Mouse (Mus musculus) cerebellum, adult 11-12 months (tissue): ENCODE measurements around the gene Gpr146.
"Not testable (repeated sequence)": the region's sequence is repeated elsewhere in the genome, so short reads cannot be mapped to it uniquely, and the experiment has no call there.

Experiments
- DNase-seq: peaks from one replicate; pipeline ENCODE4 v3.0.0; 2022

The Gpr146 gene

DNA sequence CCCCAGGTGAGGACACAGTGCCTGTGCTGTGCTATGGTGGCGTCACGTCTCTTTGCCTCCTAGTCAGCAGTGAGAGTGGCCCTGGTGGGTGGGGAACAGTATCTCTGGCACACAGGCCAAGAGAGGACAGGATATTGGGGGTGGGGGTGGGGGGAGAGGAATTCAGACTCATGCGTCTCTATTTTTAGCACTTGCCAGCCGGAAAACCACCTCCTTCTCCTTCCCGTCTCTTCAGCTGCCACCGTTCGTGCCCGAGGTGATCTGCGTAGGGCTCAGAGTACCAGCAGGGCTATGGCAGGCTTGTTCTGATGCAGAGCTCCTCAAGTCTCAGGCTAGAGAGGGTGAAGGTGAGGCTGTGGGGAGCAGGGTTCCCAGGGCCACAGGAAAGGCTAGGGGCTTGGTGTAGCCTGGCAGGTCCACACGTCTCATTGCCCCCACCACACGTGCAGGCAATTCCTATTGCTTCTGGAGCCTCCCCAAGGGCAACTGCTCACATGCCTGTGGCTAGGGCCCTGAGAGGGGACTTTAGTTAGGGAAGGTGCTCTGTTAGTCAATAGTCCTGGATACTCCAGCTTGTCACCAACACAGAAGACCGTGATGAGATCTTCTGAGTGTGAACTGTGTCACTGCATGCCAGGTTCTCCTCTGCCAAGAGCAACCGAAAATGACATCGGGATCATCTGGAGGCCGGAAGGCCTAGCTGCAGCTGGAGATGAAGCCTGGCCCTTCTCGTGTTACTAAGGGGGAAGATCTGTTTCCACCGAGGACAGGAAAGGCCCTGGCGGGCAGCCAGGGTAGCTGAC is at the start of gene Gpr146:
TSS of gene Gpr146 (plus strand) at position 230 of the 803 bp plus-strand sequence.
- DNase-seq = no peak

GRCm38 (mm10) chr5:139330766-139331165 is 46.7 kb upstream of the Gpr146 start:
- no peak for DNase-seq

- DNase-seq = peak; percentile 74
Observed at GRCm38 (mm10) chr5:139331742-139332141, 45.8 kb upstream of the Gpr146 start.

- no peak for DNase-seq
Observed at GRCm38 (mm10) chr5:139332590-139333272, 44.8 kb upstream of the Gpr146 start.

GRCm38 (mm10) chr5:139333301-139334013 is 44.0 kb upstream of the Gpr146 start:
- DNase-seq = no peak

DNA sequence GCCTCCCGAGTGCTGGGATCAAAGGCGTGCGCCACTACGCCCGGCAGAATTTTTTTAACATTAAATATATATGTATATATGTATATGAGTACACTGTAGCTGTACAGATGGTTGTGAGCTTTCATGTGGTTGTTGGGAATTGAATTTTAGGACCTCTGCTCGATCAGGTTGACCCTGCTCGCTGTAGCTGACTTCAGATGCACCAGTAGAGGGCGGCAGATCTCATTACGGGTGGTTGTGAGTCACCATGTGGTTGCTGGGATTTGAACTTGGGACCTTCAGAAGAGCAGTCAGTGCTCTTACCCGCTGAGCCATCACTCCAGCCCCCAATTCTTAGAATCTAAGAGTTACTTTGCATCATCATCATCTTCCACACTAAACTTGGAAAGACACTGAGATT is 43.1 kb upstream of the Gpr146 start:
- not testable (repeated sequence) for DNase-seq

GRCm38 (mm10) chr5:139335634-139336033 is 41.9 kb upstream of the Gpr146 start:
- DNase-seq = no peak

DNA sequence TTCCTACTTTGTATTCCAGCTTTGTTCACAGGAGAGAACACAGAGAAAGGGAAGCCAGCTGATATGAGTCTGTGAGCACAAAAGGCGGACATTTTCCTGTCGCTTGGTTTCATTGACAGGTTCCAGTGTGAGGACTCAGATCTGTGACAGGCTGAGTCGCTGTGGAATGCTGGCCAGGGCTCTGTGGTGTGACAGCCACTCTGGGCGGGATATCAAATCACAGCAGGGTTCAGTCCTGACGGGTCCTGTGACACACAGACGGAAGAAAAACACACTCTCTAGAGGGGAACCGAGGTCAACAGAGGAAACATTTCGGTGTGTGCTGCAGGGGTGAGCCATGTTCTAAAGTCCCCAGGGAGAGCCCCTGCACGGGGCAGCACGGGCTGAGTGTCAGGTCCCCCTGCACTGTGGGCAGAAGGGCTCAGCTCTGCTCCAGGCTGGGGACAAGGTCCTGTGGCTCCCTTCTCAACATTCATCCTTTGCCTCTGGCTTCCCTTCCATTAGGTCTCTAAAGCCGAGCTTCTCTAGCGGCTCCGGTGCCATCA is 39.6 kb upstream of the Gpr146 start:
- DNase-seq = peak; percentile 89

DNA sequence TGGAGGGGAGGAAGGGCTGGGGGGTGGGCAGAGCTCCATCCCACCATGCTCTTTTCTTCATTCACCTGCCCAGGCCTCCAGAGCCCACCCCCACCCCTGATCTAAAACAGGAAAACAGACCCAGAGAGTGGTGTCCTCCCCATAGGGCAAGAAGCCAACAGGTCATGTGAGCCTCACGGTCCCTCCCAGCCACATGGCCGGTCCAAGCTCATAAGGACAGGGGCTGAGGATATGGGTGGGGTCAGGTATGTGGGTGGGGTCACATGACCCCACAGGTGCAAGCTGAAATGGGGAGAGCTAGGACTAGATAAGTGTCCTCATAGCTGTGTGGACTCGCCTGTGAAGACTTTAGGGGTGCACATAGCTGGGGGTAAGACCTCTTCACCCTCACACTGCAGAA is 39.1 kb upstream of the Gpr146 start:
- DNase-seq = peak; percentile 69

DNA sequence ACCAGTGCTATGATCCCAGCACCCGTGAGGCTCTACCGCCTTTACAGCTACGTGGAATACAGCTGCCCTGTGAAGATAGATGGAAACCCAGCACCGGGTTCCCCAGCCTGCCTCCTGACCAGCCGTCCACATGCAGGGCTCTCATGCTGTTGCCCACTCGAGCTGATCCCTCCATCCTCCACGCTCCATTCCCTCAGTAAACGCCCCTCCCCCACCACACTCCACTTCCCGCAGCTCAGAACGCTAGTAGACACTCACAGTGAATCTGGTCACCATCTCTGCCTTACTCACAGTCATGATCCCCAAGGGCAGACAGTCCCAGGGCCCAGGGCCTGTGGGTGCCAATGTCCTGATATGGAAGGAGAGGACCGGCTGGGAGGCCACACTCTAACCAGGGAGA is 38.6 kb upstream of the Gpr146 start:
- DNase-seq = peak; percentile 50

DNA sequence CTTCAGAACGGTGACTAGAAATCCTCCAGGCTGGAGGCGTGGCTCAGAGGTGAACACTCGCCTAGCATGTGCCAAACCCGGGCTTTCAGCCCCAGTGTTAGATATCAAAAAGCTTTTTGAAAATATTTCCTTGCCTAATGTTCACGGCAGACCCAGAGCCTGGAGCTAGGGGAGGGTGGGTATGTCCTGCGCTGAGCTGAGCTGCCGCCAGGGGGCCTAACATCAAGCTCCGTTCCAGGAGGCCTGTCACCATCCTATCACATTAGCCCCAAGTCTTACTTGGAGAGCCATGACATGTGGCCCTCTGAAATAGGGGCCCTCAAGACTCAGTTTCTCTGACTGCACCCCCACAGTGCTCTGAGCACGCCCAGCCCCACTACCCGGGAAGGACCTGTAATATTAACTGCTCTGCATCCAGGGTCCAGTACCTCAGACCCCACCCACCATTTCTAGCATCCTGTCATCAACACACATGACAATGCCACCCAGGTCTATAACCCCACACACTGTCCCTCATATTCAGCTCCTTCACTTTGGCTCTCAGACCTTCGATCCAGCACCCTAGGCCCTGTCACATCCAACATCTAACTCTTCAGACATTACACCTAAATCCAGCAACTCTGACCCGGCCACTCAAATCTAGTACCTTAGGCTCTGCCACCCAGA is 33.3 kb upstream of the Gpr146 start:
- peak; percentile 75 for DNase-seq

DNA sequence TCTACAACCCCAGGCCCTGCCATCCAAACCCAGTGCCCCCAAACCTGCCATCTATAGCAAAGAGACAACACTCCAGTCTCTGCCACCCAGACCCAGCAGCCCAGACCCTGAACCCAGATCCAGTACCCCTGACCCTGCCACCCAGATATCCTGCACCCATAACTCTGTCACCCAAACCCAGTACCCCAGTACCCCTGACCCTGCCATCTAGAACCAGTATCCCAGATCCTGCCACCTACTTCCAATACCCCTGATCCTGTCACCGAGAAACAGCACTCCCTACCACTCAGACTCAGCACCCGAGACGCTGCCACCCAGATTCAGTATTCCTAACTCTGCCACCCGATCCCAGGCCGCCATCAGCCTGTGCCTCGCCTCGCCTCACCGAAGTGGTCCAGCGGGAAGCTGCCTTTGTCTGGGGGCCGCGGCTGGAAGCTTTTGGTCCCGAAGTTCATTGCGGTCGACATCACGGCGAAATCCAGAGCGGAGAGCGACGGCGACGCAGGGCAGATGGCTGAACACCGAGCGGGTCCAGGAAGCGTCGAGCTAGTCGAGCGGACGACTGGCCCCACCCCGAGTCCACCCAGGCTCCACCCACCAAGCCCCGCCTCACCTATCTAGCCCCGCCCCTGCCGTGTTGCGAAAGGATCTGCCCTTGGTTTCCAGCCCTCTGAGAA is 32.7 kb upstream of the Gpr146 start:
- DNase-seq = peak; percentile 91

DNA sequence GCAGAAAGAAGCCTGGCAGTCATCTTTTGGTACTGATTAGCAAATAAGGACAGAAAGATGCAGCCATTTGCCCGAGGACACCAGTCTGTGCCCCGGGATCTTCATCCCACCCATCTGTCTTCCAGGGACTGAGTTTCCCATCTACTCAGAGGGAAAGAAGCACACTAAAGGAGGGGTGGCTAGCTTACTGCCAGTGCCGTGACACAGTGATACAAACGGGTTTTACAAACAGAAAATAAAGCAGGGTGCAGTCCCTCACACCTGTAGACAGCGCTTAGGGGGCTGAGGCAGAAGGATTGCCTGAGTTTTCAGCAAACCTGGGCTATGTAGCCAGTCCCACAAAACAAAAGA is 32.2 kb upstream of the Gpr146 start:
- no peak for DNase-seq

- DNase-seq = no peak
Observed at GRCm38 (mm10) chr5:139347225-139347624, 30.3 kb upstream of the Gpr146 start.

GRCm38 (mm10) chr5:139349713-139350112 is 27.8 kb upstream of the Gpr146 start:
- no peak for DNase-seq

DNA sequence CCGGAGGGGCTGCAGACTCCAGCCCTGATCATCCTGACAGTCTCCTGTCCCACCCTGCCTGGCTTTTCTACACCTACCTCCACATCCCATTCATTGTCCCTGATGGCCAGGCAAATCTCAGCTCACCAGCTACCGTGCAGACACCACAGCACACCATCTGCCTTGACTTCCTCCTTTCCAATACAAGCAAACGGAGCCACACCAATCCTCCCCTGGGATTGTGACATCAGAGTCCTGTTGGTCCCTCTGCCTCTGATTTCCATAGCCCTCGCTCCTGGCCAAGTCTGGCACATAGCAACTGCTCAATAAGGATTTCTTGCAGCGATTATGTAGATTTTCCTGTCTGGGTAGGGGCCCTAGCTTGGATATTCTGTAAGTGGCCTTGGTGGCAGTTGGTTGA is 26.4 kb upstream of the Gpr146 start, which contains the start of gene Cox19:
TSS of gene Cox19 (minus strand) at position 285 of the 400 bp plus-strand sequence.
- no peak for DNase-seq

- DNase-seq = no peak
Observed at GRCm38 (mm10) chr5:139351628-139352027, 25.9 kb upstream of the Gpr146 start.

DNA sequence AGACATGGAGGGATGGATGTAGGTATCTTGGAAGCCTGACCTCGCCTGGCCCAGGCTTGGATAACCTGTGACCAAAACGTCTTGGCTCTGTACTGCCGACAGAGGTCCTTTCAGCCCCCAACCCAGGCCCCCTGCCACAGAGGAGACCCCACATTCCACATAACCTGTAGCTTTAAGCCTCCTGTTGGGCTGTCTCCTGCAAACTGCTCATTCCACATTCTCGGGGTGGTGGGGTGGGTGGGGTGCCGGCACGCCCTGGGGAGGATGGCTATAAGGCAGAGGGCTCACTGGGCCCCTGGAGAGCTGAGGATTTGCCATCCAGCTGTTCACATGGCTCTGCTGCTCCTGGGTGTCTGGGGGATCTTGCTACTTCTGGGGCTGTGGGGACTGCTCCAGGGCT is 25.2 kb upstream of the Gpr146 start, which contains the start of gene Cyp2w1:
TSS of gene Cyp2w1 (plus strand) at position 301 of the 400 bp plus-strand sequence.
- no peak for DNase-seq

DNA sequence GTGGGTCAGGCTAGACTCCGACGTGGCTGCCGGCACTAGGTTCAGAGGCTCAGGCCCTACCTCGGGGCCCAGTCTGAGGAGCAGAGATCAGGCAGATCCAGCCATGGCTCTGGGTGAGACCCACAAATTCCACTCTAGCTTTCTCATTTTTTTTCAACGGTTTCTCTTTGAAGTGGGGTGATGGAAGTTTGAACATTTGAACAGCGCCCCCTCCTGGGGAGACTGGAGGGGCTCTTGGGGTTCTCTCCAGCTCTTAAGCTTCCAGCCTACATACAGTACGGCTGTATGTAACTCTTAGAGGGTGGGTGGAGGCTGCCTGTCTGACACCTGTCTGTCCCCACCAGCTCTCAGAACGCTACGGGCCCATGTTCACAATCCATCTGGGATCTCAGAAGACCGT is 24.0 kb upstream of the Gpr146 start:
- no peak for DNase-seq

DNA sequence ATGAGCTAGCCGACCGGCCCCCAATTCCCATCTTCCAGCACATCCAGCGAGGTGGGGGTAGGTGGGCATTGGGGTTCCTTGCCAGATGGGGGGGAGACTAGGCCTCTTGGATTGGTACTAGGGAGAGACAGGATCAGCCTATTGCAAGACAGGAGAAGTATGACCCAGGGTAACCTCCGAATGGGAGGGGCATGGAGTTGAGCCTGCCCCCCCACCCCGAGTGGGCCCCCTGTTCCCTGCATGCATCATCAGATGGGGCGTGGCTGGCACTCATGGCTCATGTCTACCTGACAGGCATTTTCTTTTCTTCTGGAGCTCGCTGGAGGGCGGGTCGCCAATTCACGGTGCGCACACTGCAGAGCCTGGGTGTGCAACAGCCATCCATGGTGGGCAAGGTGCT is 23.6 kb upstream of the Gpr146 start:
- DNase-seq = no peak

DNA sequence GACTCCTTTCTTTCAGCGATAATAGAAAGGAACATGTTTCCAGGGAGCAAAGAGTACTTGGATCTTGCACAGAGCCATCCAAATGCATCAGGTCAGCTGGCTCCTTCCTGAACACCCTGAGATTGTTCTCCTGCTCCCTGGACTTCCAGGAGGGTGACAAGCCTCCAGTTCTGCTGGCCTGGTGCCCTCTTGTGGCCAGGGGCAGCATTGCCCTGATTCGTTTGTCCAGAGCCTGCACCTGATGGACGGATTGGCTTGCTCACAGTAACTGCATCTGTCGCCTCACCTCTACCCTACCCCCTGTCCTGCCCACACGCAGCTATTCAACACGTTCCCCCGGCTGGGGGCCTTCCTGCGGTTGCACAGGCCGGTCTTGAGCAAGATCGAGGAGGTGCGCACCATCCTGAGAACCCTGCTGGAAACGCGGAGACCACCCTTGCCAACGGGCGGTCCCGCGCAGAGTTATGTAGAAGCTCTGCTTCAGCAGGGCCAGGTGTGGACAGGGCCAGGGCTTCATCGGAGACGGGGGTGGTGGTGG is 22.2 kb upstream of the Gpr146 start:
- DNase-seq = peak; percentile 85

GRCm38 (mm10) chr5:139358653-139359052 is 18.8 kb upstream of the Gpr146 start:
- DNase-seq = peak; percentile 54
